Mouse (Mus musculus) midbrain, embryonic 16.5 days (tissue): ENCODE data around the gene Gpr89. TPM values are rescaled to one million over a fixed set of nuclear protein-coding genes. Genes with fewer than 3 reads are reported as not detected.

ENCODE experiments used
- ATAC-seq: fragments of 200-750 bp; cut with Nextera tagmentation; 2 replicates; pipeline ENCODE4 v1.8.0; 2017; ENCODE audit warnings: moderate TSS enrichment
- H3K27ac ChIP-seq: fragments of 300-500 bp; sonication (generic); 2 replicates; pipeline ENCODE4 v1.5.1; 2014; ENCODE audit warnings: mild to moderate bottlenecking, low read length, mixed read lengths
- H3K27me3 ChIP-seq: fragments of 300-500 bp; sonication (generic); 2 replicates; pipeline ENCODE4 v1.6.1; 2014; ENCODE audit warnings: low read depth, low read length, mixed read lengths; ENCODE audit not compliant: control insufficient read depth, insufficient read depth
- H3K36me3 ChIP-seq: fragments of 300-500 bp; sonication (generic); 2 replicates; pipeline ENCODE4 v1.6.1; 2014; ENCODE audit warnings: mild to moderate bottlenecking, low read length, moderate library complexity, mixed read lengths; ENCODE audit not compliant: control insufficient read depth, insufficient read depth
- H3K4me1 ChIP-seq: fragments of 300-500 bp; sonication (generic); 2 replicates; pipeline ENCODE4 v1.6.1; 2014; ENCODE audit warnings: mild to moderate bottlenecking, low read length, mixed read lengths; ENCODE audit not compliant: control insufficient read depth, insufficient read depth
- H3K4me2 ChIP-seq: fragments of 300-500 bp; sonication (generic); 2 replicates; pipeline ENCODE4 v1.6.1; 2014; ENCODE audit warnings: mild to moderate bottlenecking, low read length, mixed read lengths
- H3K4me3 ChIP-seq: fragments of 300-500 bp; sonication (generic); 2 replicates; pipeline ENCODE4 v1.5.1; 2014; ENCODE audit warnings: low read depth, mild to moderate bottlenecking, low read length, moderate library complexity, mixed read lengths
- H3K9ac ChIP-seq: fragments of 300-500 bp; sonication (generic); 2 replicates; pipeline ENCODE4 v1.6.1; 2014; ENCODE audit warnings: low read depth, low read length, mixed read lengths
- H3K9me3 ChIP-seq: fragments of 300-500 bp; sonication (generic); replicated peaks from 2 replicates; pipeline ENCODE4 v1.6.1; 2014; ENCODE audit warnings: mild to moderate bottlenecking, low read length, mixed read lengths; ENCODE audit not compliant: control insufficient read depth, poor library complexity, severe bottlenecking
- WGBS: fragments of 180-500 bp; shearing (Covaris S2); extraction: QIAGEN DNeasy Blood & Tissue Kit; methylation state at CpG from one replicate; pipeline ENCODE4 v1.1.7; 2014; 5-methylcytosine and 5-hydroxymethylcytosine counted together
- polyA plus RNA-seq: library from polyadenylated mRNA; unstranded; fragments of >200 nt; fragmentation: Nextera tagmentation; extraction: Ambion mirVana; gene quantifications from 2 replicates; pipeline ENCODE4 v1.2.1, GENCODE M21; 2015

Gene Gpr89
- polyA plus RNA-seq, 1 experiment from 2014 or later: 36.3 TPM

- Histone ChIP-seq H3K4me1 (no peaks in the 10 kb centered on the region), H3K4me2 (no peak overlapping the region), H3K36me3 (peaks cover 45% of the 10 kb centered on the region), H3K27ac (no peak overlapping the region), H3K4me3 (no peak overlapping the region), H3K9me3 (no peaks in the 10 kb centered on the region), H3K27me3 (no peaks in the 10 kb centered on the region), H3K9ac (no peak overlapping the region)
- 94% methylated on average over 7 of the region's 7 CpGs for WGBS
- ATAC-seq: no peak
Observed at GRCm38 (mm10) chr3:96874808-96875571, 30.2 kb downstream of the Gpr89 start.

GRCm38 (mm10) chr3:96872501-96872900 is 32.6 kb downstream of the Gpr89 start:
- no peak overlapping the region for H3K27ac ChIP-seq
- no peak overlapping the region for H3K4me3 ChIP-seq
- no peak overlapping the region for H3K4me2 ChIP-seq
- no peaks in the 10 kb centered on the region for H3K9me3 ChIP-seq
- H3K36me3 ChIP-seq: peaks cover 42% of the 10 kb centered on the region
- H3K4me1 ChIP-seq: no peaks in the 10 kb centered on the region
- 96% methylated on average over 8 of the region's 8 CpGs for WGBS
- no peak for ATAC-seq
- H3K27me3 ChIP-seq: no peaks in the 10 kb centered on the region
- no peak overlapping the region for H3K9ac ChIP-seq

GRCm38 (mm10) chr3:96871070-96871469 is 34.1 kb downstream of the Gpr89 start:
- Histone ChIP-seq H3K36me3 (peaks cover 42% of the 10 kb centered on the region), H3K9ac (no peak overlapping the region), H3K27ac (no peak overlapping the region), H3K4me1 (no peaks in the 10 kb centered on the region), H3K9me3 (no peaks in the 10 kb centered on the region), H3K27me3 (no peaks in the 10 kb centered on the region), H3K4me3 (no peak overlapping the region), H3K4me2 (no peak overlapping the region)
- ATAC-seq: no peak
- 87% methylated on average over 8 of the region's 8 CpGs for WGBS

- H3K4me3 ChIP-seq: no peak overlapping the region
- H3K4me2 ChIP-seq: no peak overlapping the region
- H3K36me3 ChIP-seq: peaks cover 38% of the 10 kb centered on the region
- no peaks in the 10 kb centered on the region for H3K4me1 ChIP-seq
- no peak overlapping the region for H3K9ac ChIP-seq
- 95% methylated on average over 2 of the region's 2 CpGs for WGBS
- no peak for ATAC-seq
- H3K27ac ChIP-seq: no peak overlapping the region
- no peaks in the 10 kb centered on the region for H3K27me3 ChIP-seq
- H3K9me3 ChIP-seq: no peaks in the 10 kb centered on the region
Observed at GRCm38 (mm10) chr3:96870270-96870669, 34.9 kb downstream of the Gpr89 start.

- 95% methylated on average over 7 of the region's 7 CpGs for WGBS
- ATAC-seq: no peak
- H3K4me2 ChIP-seq: no peak overlapping the region
Observed at GRCm38 (mm10) chr3:96869091-96869490, 36.1 kb downstream of the Gpr89 start.

GRCm38 (mm10) chr3:96868566-96868965 is 36.6 kb downstream of the Gpr89 start:
- Histone ChIP-seq H3K27me3 (no peaks in the 10 kb centered on the region), H3K9me3 (no peaks in the 10 kb centered on the region), H3K4me3 (no peak overlapping the region), H3K9ac (no peak overlapping the region), H3K36me3 (peaks cover 30% of the 10 kb centered on the region), H3K4me2 (no peak overlapping the region), H3K4me1 (no peaks in the 10 kb centered on the region), H3K27ac (no peak overlapping the region)
- 93% methylated on average over 8 of the region's 8 CpGs for WGBS
- ATAC-seq: no peak

More at GRCm38 (mm10) chr3:96869091-96869490, 36.1 kb downstream of the Gpr89 start:
- no peak overlapping the region for H3K27ac ChIP-seq
- H3K4me1 ChIP-seq: no peaks in the 10 kb centered on the region
- no peaks in the 10 kb centered on the region for H3K9me3 ChIP-seq
- peaks cover 32% of the 10 kb centered on the region for H3K36me3 ChIP-seq
- H3K9ac ChIP-seq: no peak overlapping the region
- no peak overlapping the region for H3K4me3 ChIP-seq
- no peaks in the 10 kb centered on the region for H3K27me3 ChIP-seq

GRCm38 (mm10) chr3:96867863-96868262 is 37.3 kb downstream of the Gpr89 start:
- Histone ChIP-seq H3K27ac (no peak overlapping the region), H3K36me3 (peaks cover 24% of the 10 kb centered on the region), H3K4me3 (no peak overlapping the region), H3K9ac (no peak overlapping the region), H3K4me1 (no peaks in the 10 kb centered on the region), H3K4me2 (no peak overlapping the region), H3K9me3 (no peaks in the 10 kb centered on the region), H3K27me3 (no peaks in the 10 kb centered on the region)
- no peak for ATAC-seq
- 90% methylated on average over 3 of the region's 3 CpGs for WGBS

GRCm38 (mm10) chr3:96860498-96860897 is 44.6 kb downstream of the Gpr89 start:
- Histone ChIP-seq H3K36me3 (no peaks in the 10 kb centered on the region), H3K4me1 (no peaks in the 10 kb centered on the region), H3K9ac (no peak overlapping the region), H3K9me3 (no peaks in the 10 kb centered on the region), H3K27me3 (no peaks in the 10 kb centered on the region), H3K27ac (no peak overlapping the region), H3K4me2 (no peak overlapping the region), H3K4me3 (no peak overlapping the region)
- ATAC-seq: no peak
- 97% methylated on average over 5 of the region's 5 CpGs for WGBS

GRCm38 (mm10) chr3:96855833-96856232 is 49.3 kb downstream of the Gpr89 start:
- Histone ChIP-seq H3K36me3 (no peaks in the 10 kb centered on the region), H3K9ac (no peak overlapping the region), H3K9me3 (no peaks in the 10 kb centered on the region), H3K27me3 (no peaks in the 10 kb centered on the region), H3K4me2 (no peak overlapping the region), H3K27ac (no peak overlapping the region), H3K4me1 (no peaks in the 10 kb centered on the region), H3K4me3 (no peak overlapping the region)
- 72% methylated on average over 3 of the region's 3 CpGs for WGBS
- no peak for ATAC-seq
